18 mouse cellular contexts compared by ENCODE assay signal in genomic region chr8:122850641-122851240, GRCm38 (mm10). TPM values are rescaled to one million over a fixed set of nuclear protein-coding genes. Genes with fewer than 3 reads are reported as not detected.
DNase-seq lines count a peak whose midpoint lies in the region; ATAC-seq and TF ChIP-seq lines count a peak whose summit lies in the region.
"Had no signal": no experiment of that assay in that cellular context is flagged by ENCODE, and none has a peak within 500 bp of the region (broad histone marks: within the 10 kb centered on the region; RNA-seq: fewer than 3 reads in every experiment).

No protein-coding gene starts in this region.

- no peaks in the 10 kb centered on the region for H3K36me3 ChIP-seq in C2C12 (ENCODE audit: control insufficient read depth, insufficient read depth)
- H3K36me3 ChIP-seq in limb, embryonic 11.5 days (ENCODE audit: control insufficient read depth, insufficient read depth, low read length), result no peaks in the 10 kb centered on the region
- H3K36me3 ChIP-seq: hindbrain, embryonic 15.5 days had no signal

- peak overlapping the region; percentile 89 for H3K4me3 ChIP-seq in cerebellum, adult 2 months (replicated peaks; ENCODE audit: insufficient read depth, low read depth, low read length)
- H3K4me3 ChIP-seq in C2C12 (ENCODE audit: insufficient read depth, poor library complexity, severe bottlenecking), result no peak overlapping the region
- no peak overlapping the region for H3K4me3 ChIP-seq in limb, embryonic 11.5 days (ENCODE audit: low read depth, low read length)
- H3K4me3 ChIP-seq: heart, adult 2 months; hindbrain, embryonic 15.5 days had no signal

- H3K79me2 ChIP-seq in C2C12 (ENCODE audit: control insufficient read depth, insufficient read depth), result peaks cover 15% of the 10 kb centered on the region

- no peaks in the 10 kb centered on the region for H3K27me3 ChIP-seq in cerebellum, adult 2 months (ENCODE audit: control insufficient read depth, insufficient read depth, low read length)
- no peaks in the 10 kb centered on the region for H3K27me3 ChIP-seq in C2C12 (ENCODE audit: control insufficient read depth, insufficient read depth, insufficient read length)
- H3K27me3 ChIP-seq in limb, embryonic 11.5 days (ENCODE audit: control insufficient read depth, insufficient read depth, low read length), result 0 out of 2 replicates have a peak, but pooled peaks cover 3% of the 10 kb centered on the region
- H3K27me3 ChIP-seq: hindbrain, embryonic 15.5 days had no signal

- peak; percentile 37; the same call in 1 of the 2 replicates for ATAC-seq in limb, embryonic 11.5 days (ENCODE audit: insufficient number of reproducible peaks, low FRiP score, low TSS enrichment, low read depth)
- no peak for ATAC-seq in activated CD4-positive, CD25-positive, alpha-beta regulatory T cell, adult 4 months
- no peak for ATAC-seq in megakaryocyte, adult 5-6 weeks (ENCODE audit: poor library complexity, severe bottlenecking)
- ATAC-seq: forebrain, postnatal 0 days; intestine, embryonic 16.5 days had no signal

- DNase-seq in cerebellum, adult 2 months, result peak; percentile 61 to 72
- no peak for DNase-seq in cerebellum, adult 11 months
- DNase-seq in cerebellum, postnatal 14 days, result peak; percentile 53 to 54
- DNase-seq in limb, embryonic 11.5 days (ENCODE audit: low spot score), result no peak
- no peak for DNase-seq in urinary bladder, adult 2 months (ENCODE audit: low spot score)
- DNase-seq: forebrain, postnatal 0 days; heart, adult 2 months; heart, postnatal 36 days; kidney, postnatal 36 days; lung, adult 18-20 months; lung, postnatal 14 days had no signal

- TF ChIP-seq POLR2A in cerebellum, adult 2 months (IDR thresholded peaks at IDR 0.05; ENCODE audit: borderline replicate concordance, insufficient read depth, low read length), result peak; percentile 33; the same call in 1 of the 2 replicates

- TF ChIP-seq CTCF in cerebellum, adult 2 months (IDR thresholded peaks at IDR 0.05; ENCODE audit: borderline replicate concordance, insufficient read depth, low read depth, low read length), result no peak
- no peak for TF ChIP-seq CTCF in C2C12 (IDR thresholded peaks at IDR 0.05; ENCODE audit: control insufficient read depth, insufficient read depth, insufficient read length)

- no peaks in the 10 kb centered on the region for H3K79me3 ChIP-seq in C2C12 (ENCODE audit: low read depth)

- H3ac ChIP-seq in C2C12 (ENCODE audit: control insufficient read depth, insufficient read length, low read depth), result peak overlapping the region; percentile 20

- H3K4me2 ChIP-seq in limb, embryonic 11.5 days (ENCODE audit: low read depth, severe bottlenecking), result peak overlapping the region; percentile 12; the same call in 1 of the 2 replicates
- H3K4me2 ChIP-seq: hindbrain, embryonic 15.5 days; liver, embryonic 11.5 days had no signal

- peak overlapping the region; percentile 95 for H3K27ac ChIP-seq in cerebellum, adult 2 months (ENCODE audit: insufficient read depth, low read length)
- H3K27ac ChIP-seq in limb, embryonic 11.5 days (replicated peaks; ENCODE audit: low read depth, low read length), result no peak overlapping the region
- H3K27ac ChIP-seq: heart, adult 2 months; hindbrain, embryonic 15.5 days had no signal

- H3K9ac ChIP-seq in limb, embryonic 11.5 days (ENCODE audit: low read length), result no peak overlapping the region
- H3K9ac ChIP-seq: forebrain, postnatal 0 days; hindbrain, embryonic 15.5 days had no signal

- peaks cover 51% of the 10 kb centered on the region for H3K4me1 ChIP-seq in cerebellum, adult 2 months (ENCODE audit: control insufficient read depth, insufficient read depth, low read length)
- peaks cover 11% of the 10 kb centered on the region; the same call in 1 of the 2 replicates for H3K4me1 ChIP-seq in limb, embryonic 11.5 days (ENCODE audit: control insufficient read depth, insufficient read depth, low read length)

- 30% methylated on average over 3 of the region's 3 CpGs for WGBS in cerebellum, adult 2 months
- WGBS in limb, embryonic 11.5 days, result 71% methylated on average over 3 of the region's 3 CpGs

- no peaks in the 10 kb centered on the region for H3K9me3 ChIP-seq in limb, embryonic 11.5 days (ENCODE audit: control insufficient read depth, low read length)
- H3K9me3 ChIP-seq: hindbrain, embryonic 15.5 days had no signal

TF ChIP-seq in C2C12, 6 proteins besides CTCF, POLR2A, EP300 and RAD21:
- TF ChIP-seq MYOD1 (IDR thresholded peaks at IDR 0.05; ENCODE audit: control insufficient read depth, insufficient read length, low read depth) (peak; percentile 100), FOSL1 (IDR thresholded peaks at IDR 0.05; ENCODE audit: insufficient read depth, low read length, poor library complexity, severe bottlenecking) (no peak), MYOG (IDR thresholded peaks at IDR 0.05; ENCODE audit: control insufficient read depth, extremely low read depth, insufficient read length) (no peak)

RNA-seq across cellular contexts. Expression of gene Cdh15, which starts 3.0 kb away (rescaled TPM):
- polyA plus RNA-seq in cerebellum, adult 2 months (2012; rRNA removed), result 26.5 and 34.3 TPM in 2 replicates
- 108 TPM for polyA plus RNA-seq in C2C12 (2012; fragmentation: generic; extraction: Trizol)
- 6.8 and 7.6 TPM in 2 replicates for polyA plus RNA-seq in limb, embryonic 11.5 days (2014; fragmentation: Nextera tagmentation; extraction: Ambion mirVana)
- polyA plus RNA-seq in activated CD4-positive, CD25-positive, alpha-beta regulatory T cell, adult 4 months (2017; shearing (Covaris generic)), result under 1 TPM; 0.14 to 0.26 TPM
- polyA plus RNA-seq in urinary bladder, adult 2 months (2012; rRNA removed), result 0.06 and 0.09 TPM in 2 replicates
- not detected in 2 replicates for total RNA-seq in megakaryocyte, adult 5-6 weeks (2015)
- not detected in 2 replicates for total RNA-seq in megakaryocyte, adult 5-6 weeks (2017)
- total RNA-seq: heart, adult 2 months; heart, postnatal 36 days; megakaryocyte-erythroid progenitor cell, adult 5-6 weeks had no signal
- polyA plus RNA-seq: heart, adult 2 months had no signal

Comparison
In these comparisons a context has a peak if more than half of its experiments do, and no peak if none do; other contexts are left out.
1. DNase-seq: peak in cerebellum, adult 2 months (2 of 2) and cerebellum, postnatal 14 days (2 of 2); none in cerebellum, adult 11 months (single experiment), limb, embryonic 11.5 days (single experiment) and urinary bladder, adult 2 months (single experiment).